Mouse (Mus musculus) left cerebral cortex, adult 8-10 months (tissue): ENCODE results near the gene Lyst. TPM values are rescaled to one million over a fixed set of nuclear protein-coding genes. Genes with fewer than 3 reads are reported as not detected.

Experiments
- DNase-seq, 2 experiments: peaks; one replicate each; pipeline ENCODE4 v3.0.0; 2022; ENCODE audit warnings: low spot score in 2 of 2
- total RNA-seq, 4 experiments: library from RNA; stranded (reverse); gene quantifications; 2 replicates each; pipeline ENCODE4 v1.2.4; 2022

The Lyst gene
- total RNA-seq, 4 experiments from 2014 or later: 54.0 to 66.9 (median 61.0) TPM

DNA sequence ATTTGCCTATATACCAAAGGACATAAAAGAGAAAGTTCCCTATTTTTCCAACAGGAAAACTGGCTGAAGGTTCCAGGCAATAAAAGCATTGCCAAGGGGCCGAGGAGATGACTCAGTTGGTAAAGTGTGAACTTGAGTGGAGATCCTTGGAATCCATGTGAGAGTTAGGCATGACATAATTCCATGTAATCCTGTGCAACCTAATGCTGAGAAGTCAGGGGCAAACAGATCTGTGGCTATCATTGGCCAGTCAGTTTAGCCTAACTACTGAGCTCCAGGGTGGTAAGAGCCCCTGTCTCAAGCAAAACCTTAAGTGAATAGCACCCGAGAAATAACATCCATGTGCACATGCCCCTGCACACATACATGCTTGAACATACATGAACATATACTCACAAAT, 17.3 kb upstream of the Lyst start:
- no peak for DNase-seq

GRCm38 (mm10) chr13:13573572-13574257, 16.5 kb upstream of the Lyst start:
- DNase-seq: peak in 1 of 2 experiments; percentile 45

GRCm38 (mm10) chr13:13574258-13574870, 15.8 kb upstream of the Lyst start:
- DNase-seq: peak in 1 of 2 experiments; percentile 71

DNA sequence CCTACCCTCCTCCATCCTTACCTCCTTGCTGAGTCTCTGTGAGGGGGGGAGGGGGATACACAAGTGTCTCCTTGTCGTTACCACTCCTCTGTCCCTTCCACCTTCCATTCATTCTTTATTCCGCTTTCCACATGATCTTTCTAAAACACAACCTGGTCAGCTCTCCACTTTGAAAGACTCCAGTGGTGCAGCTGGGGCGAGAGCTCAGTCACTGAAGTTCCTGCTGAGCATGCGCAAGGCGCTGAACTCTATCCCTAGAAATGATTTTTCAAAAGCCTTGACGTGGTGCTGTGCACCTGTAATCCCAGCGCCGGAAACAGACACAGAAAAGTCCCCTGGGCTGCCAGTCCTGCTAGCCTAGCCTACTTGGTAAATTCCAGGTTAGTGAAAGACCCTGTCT, 15.1 kb upstream of the Lyst start:
- DNase-seq: no peak

GRCm38 (mm10) chr13:13576469-13577205, 13.6 kb upstream of the Lyst start:
- DNase-seq: no peak

GRCm38 (mm10) chr13:13581988-13582387, 8.2 kb upstream of the Lyst start:
- DNase-seq: no peak

DNA sequence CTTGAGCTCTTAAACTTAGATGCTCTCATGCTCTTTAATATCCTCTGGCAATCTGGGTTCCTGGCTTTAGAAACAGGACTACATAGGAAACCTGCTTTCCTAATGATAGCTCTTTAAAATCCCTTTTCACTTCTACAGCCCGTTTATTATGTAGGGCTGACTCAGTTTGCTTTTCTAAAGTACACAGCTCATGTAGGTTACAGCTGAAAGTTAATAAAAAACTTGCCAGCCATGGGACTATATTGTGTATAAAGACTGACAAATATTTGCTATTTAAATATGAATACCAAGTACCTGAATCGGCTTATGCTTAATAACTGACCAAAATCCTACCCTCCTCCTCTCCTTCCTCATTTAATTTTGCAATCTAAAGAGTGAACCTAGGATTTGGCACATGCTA, 6.7 kb upstream of the Lyst start:
- no peak for DNase-seq

DNA sequence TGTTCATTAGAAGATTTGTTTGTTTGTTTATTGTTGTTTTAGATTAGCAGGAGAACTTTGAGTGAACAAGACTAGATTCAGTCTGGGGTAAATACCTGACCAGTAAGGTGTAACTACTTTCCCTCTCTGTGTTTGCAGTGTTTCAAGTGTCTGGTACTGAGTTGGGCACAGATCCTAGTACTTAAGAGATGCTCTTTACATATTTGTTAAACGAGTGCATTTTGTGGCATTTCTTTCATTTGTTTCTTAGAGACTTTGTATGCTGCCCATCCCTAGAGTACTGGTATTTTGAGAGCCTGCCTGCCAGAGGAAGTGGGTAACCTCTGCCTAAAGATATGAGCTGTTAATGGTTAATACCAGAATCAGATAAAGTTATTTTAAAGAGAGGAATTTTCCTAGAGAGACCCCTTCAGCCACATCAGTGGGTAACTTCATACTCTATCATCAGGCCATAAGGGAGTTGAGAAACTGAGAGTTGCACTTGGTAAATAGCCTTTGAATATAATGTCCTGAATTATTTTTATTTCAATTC, 2.5 kb upstream of the Lyst start:
- no peak for DNase-seq

- no peak for DNase-seq
These were observed 1.7 kb upstream of the Lyst start for GRCm38 (mm10) chr13:13588518-13588917.

- DNase-seq: no peak
These were observed 1.2 kb upstream of the Lyst start for GRCm38 (mm10) chr13:13589032-13589431.

DNA sequence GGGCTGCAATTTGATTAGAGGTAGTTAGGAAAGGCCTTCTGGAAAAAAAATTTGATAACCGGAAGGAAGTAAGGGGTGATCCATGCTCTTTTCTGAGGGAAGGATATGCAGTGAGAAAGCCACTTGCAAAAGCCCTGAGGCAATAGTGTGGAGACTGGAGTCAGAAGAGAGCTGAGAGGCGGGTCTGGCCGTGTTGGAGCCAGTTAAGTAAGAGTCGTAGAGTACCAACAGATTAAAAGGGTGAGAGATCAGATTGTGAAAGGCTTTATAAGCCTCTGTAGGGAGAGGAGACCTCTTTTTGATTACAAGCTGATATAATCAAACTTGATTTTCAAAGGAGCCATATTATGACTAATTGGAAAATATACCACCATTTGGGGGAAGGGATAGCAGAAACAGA, 1.7 kb downstream of the Lyst start:
- DNase-seq: no peak

GRCm38 (mm10) chr13:13596424-13597044, 6.3 kb downstream of the Lyst start:
- DNase-seq: no peak

DNA sequence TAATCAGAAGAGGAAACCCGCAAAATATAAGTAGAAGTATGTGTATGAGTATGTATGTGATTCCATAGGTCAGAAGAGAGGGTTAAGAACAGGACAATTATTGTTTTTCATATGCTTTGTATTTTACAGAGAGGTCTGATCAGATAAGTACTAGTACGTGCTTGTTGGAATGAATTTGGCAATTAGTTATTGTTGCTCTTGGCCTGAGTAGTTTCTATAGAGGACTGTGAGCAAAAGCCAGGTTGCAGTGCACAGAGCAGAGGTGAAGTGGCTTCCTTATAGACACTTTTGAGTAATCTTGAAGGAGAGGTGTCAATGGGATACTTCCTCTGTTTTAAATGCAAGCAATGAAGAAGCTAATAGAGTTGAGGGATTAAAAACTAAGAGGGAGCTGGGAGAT, 7.7 kb downstream of the Lyst start:
- no peak for DNase-seq

DNA sequence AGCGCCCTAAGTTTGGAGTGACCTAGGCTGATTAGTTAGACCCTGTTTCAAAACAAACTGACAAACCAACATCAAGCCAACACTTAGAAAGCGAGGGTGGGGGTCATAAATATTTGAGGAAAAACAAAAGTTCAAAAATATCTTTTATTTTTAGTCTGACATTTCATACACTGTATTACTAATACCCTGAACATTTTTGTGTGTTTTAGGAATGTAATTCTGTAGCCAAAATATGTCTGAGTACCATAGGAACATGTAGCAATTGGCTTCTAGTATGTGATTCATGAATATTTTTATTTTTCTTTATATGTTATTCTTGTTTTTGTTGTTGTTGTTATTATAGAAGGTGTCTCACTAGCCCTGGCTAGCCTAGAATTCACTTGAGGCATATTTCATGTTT, 11.2 kb downstream of the Lyst start:
- DNase-seq: no peak

- DNase-seq: no peak
These were observed 16.0 kb downstream of the Lyst start for GRCm38 (mm10) chr13:13606149-13606548.

DNA sequence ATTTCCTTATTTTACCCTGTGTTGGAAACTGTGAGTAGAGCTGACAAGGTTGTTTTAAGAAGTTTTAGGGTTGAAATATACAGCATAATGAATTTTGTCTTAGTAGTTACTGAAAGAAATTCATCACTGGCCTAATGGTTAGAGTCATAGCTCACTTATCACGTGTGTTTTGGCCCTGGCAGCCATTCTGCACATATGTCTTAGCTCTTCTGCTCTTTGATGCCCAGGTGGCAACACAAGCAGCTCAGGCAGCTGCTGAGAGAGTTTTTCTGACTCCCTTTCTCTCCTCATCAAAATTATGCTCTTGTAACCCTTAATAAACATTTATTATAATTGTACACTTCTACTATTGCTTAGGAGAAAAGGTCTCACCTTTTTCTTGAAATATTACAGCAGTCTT, 18.1 kb downstream of the Lyst start:
- no peak for DNase-seq

- no peak for DNase-seq
These were observed 19.5 kb downstream of the Lyst start for GRCm38 (mm10) chr13:13609655-13610054.

GRCm38 (mm10) chr13:13612882-13613281, 22.7 kb downstream of the Lyst start:
- DNase-seq: peak in 1 of 2 experiments; percentile 20

DNA sequence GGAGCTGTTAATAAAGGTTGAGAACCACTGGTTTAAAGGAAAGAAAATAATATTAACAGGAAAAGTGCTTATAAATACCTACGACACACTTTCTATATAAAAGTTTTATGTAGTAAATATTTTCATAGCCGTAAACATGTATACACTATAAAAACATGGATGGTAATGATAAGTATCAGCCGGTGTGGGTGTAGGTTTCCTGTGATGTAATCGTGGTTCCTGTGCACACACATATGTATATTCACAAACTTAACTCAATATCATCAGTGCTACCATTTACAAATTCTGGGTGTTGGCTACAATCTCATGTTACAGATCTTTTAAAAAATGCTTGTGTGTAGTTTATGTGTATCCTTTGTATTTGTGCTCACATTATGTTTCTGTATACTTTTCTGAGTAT, 24.0 kb downstream of the Lyst start:
- DNase-seq: no peak

DNA sequence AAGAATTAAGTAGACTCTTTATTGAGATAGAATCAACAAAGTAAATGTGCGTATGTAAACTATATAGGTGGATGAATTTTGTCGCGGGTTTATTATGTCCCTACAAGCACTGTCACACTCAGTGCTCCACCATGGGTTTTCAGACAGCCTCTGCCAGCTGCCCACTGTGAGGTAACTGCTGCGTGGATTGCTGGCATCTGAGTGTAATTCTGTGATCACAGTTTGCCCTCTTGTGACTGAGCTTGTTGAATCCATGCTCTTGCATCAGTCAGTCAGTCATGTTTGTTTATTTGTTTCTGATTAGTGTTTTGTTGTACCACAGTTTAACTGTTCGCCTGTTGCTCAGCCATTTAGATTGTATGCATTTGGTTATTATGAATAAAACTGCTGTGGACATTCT, 31.3 kb downstream of the Lyst start:
- DNase-seq: no peak

DNA sequence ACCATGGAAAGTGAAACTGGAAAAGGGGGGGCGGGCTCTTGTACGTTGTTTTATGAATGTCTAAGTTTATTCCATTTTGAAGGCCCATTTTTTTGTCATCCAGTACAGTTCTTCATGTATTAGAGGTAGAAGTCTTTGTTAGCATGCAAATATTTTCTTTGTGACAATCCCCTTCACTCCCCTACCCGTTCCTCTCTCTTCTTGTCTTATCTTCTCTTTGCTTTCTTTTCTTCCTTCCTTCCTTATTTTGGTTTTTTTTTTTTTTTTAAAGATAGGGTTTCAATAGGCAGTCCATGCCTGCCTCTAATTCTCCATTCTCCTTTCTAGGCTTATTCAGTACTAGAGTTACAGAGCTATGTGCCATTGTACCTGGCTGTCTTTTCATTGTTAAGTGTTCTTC, 32.4 kb downstream of the Lyst start:
- DNase-seq: no peak

- no peak for DNase-seq
These were observed 43.5 kb downstream of the Lyst start for GRCm38 (mm10) chr13:13633746-13634145.
